Mouse (Mus musculus): ENCODE results near the gene Serpina3a. TPM values are rescaled to one million over a fixed set of nuclear protein-coding genes. Genes with fewer than 3 reads are reported as not detected.
"Not testable (repeated sequence)": the region's sequence is repeated elsewhere in the genome, so short reads cannot be mapped to it uniquely, and the experiment has no call there.

The Serpina3a gene
- not detected in 2 replicates for polyA plus RNA-seq (2015; fragmentation: Nextera tagmentation; extraction: Ambion mirVana)

DNA sequence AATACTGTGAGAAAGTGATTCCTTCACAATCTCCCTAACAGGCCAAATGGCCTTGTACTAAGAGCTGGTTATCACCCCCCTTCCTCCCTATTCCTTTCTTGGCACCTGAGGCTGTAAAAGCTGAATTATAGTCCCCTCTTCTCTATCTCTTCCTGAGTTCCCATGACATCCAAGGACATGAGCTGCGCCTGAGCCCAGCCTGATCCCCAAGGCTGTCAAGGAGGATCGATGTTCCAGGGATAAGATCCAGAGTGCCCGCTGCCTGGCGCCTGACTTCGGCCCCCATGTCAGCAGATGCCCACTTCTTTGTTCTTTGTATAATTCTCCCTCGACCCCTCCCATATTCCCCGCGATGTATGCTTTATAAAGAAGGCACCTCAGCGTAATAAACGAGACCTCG, at the start of gene Serpina3a:
TSS of gene Serpina3a (plus strand) at position 392 of the 400 bp plus-strand sequence.
- not testable (repeated sequence) for H3K9ac ChIP-seq (ENCODE audit: low read depth, low read length); H3K4me2 ChIP-seq (ENCODE audit: low read length); H3K36me3 ChIP-seq (ENCODE audit: control insufficient read depth, insufficient read depth, low read length); H3K9me3 ChIP-seq (replicated peaks; ENCODE audit: control insufficient read depth, low read length, poor library complexity, severe bottlenecking); H3K27ac ChIP-seq (ENCODE audit: low read length); H3K27me3 ChIP-seq (ENCODE audit: control insufficient read depth, insufficient read depth, low read depth, low read length); ATAC-seq; H3K4me1 ChIP-seq (ENCODE audit: control insufficient read depth, insufficient read depth, low read length); H3K4me3 ChIP-seq (ENCODE audit: low read depth, low read length)
- WGBS, result 93% methylated on average over 10 of the region's 11 CpGs

DNA sequence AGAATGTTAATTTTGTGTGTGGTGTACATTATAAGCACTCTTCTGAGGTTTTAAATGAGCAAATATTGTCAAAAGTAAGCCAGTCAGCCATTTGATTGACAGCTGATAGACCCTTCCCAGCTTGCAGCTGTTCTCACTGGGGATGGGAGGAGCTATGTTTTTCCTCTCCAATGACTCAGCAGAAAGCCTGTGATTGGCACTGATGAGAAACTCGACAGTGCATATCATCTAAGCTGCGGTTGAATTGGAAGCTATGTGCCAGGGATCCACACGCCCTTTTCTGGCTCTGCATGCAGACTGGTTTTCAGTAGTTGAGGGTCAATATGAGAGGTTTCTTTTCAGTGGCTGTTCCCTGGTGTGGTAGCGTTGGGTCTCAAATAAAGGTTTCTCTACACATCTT, 48.0 kb upstream of the Serpina3a start:
- Histone ChIP-seq H3K27ac (ENCODE audit: low read length) (no peak overlapping the region), H3K9me3 (replicated peaks; ENCODE audit: control insufficient read depth, low read length, poor library complexity, severe bottlenecking) (no peaks in the 10 kb centered on the region), H3K4me1 (ENCODE audit: control insufficient read depth, insufficient read depth, low read length) (no peaks in the 10 kb centered on the region), H3K36me3 (ENCODE audit: control insufficient read depth, insufficient read depth, low read length) (no peaks in the 10 kb centered on the region), H3K4me3 (ENCODE audit: low read depth, low read length) (no peak overlapping the region), H3K4me2 (ENCODE audit: low read length) (no peak overlapping the region), H3K27me3 (ENCODE audit: control insufficient read depth, insufficient read depth, low read depth, low read length) (no peaks in the 10 kb centered on the region), H3K9ac (ENCODE audit: low read depth, low read length) (no peak overlapping the region)
- 47% methylated on average over 4 of the region's 4 CpGs for WGBS
- no peak for ATAC-seq

DNA sequence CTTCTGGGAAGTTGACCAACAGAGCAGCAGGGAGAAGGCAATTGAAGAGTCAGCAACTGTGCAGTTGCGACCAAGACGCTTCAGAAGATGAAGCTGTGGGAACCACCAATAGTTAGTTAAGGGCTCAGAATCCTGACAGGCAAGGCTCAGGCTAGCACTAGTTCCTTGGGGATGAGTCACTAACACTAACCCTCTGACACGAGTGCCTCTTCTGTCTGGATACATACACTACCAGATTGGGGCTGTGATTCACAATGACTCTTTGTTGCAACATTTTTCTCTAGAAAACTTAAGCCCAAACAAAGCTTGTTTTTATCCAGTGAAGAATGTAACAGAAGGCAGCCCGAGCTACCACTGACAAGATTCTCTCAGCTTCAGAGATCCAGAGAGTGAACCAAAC, 47.5 kb upstream of the Serpina3a start:
- ATAC-seq, result no peak
- no peak overlapping the region for H3K4me3 ChIP-seq (ENCODE audit: low read depth, low read length)
- H3K27ac ChIP-seq (ENCODE audit: low read length), result no peak overlapping the region
- 81% methylated on average over 4 of the region's 4 CpGs for WGBS
- no peak overlapping the region for H3K4me2 ChIP-seq (ENCODE audit: low read length)
- no peak overlapping the region for H3K9ac ChIP-seq (ENCODE audit: low read depth, low read length)
- no peaks in the 10 kb centered on the region for H3K9me3 ChIP-seq (replicated peaks; ENCODE audit: control insufficient read depth, low read length, poor library complexity, severe bottlenecking)
- no peaks in the 10 kb centered on the region for H3K36me3 ChIP-seq (ENCODE audit: control insufficient read depth, insufficient read depth, low read length)
- H3K27me3 ChIP-seq (ENCODE audit: control insufficient read depth, insufficient read depth, low read depth, low read length), result no peaks in the 10 kb centered on the region
- H3K4me1 ChIP-seq (ENCODE audit: control insufficient read depth, insufficient read depth, low read length), result no peaks in the 10 kb centered on the region

DNA sequence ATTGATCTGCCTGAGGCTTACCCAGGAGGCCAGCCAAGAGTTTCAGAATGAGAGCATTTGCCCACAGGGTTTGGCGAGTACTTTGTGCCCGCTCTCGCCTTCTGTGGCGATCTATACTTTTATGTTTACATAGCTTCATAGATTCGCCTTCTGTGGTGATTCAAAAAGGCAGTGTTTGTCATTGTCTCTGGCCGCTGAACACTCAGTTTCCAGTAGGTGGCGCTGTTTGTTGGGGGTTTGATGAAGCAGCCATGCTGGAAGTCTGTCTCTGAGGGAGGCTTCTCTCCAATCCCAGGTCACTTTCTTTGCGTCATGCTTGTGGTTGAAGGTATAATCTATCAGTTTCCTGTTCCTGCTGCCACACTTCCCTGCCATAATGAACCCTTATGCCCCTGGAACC, 46.3 kb upstream of the Serpina3a start:
- no peak overlapping the region for H3K9ac ChIP-seq (ENCODE audit: low read depth, low read length)
- no peaks in the 10 kb centered on the region for H3K27me3 ChIP-seq (ENCODE audit: control insufficient read depth, insufficient read depth, low read depth, low read length)
- no peak overlapping the region for H3K27ac ChIP-seq (ENCODE audit: low read length)
- H3K4me2 ChIP-seq (ENCODE audit: low read length), result no peak overlapping the region
- no peak for ATAC-seq
- WGBS, result 19% methylated on average over 8 of the region's 8 CpGs
- no peak overlapping the region for H3K4me3 ChIP-seq (ENCODE audit: low read depth, low read length)
- H3K9me3 ChIP-seq (replicated peaks; ENCODE audit: control insufficient read depth, low read length, poor library complexity, severe bottlenecking), result no peaks in the 10 kb centered on the region
- H3K4me1 ChIP-seq (ENCODE audit: control insufficient read depth, insufficient read depth, low read length), result no peaks in the 10 kb centered on the region
- H3K36me3 ChIP-seq (ENCODE audit: control insufficient read depth, insufficient read depth, low read length), result no peaks in the 10 kb centered on the region

DNA sequence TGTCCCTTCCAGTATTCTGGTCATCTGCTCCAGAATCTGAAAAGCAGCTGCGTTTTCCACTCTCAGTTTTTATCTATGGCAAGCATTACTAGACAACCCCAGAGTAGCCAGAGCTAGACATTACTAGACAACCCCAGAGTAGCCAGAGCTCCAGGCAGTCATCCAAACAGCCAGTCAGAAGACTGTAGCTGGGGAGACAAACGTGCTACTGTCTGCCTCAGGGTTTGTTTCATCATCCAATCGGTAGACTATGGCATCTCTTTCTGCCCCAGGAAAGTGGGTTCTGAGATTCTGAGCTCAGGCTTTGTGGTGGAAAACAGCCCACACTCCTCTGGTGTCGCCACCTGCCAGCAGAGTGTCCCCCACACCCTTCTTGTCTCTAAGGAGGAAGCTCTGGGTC, 45.0 kb upstream of the Serpina3a start:
- no peaks in the 10 kb centered on the region for H3K4me1 ChIP-seq (ENCODE audit: control insufficient read depth, insufficient read depth, low read length)
- H3K27me3 ChIP-seq (ENCODE audit: control insufficient read depth, insufficient read depth, low read depth, low read length), result no peaks in the 10 kb centered on the region
- peak overlapping the region; percentile 28; the same call in 1 of the 2 replicates for H3K9ac ChIP-seq (ENCODE audit: low read depth, low read length)
- H3K9me3 ChIP-seq (replicated peaks; ENCODE audit: control insufficient read depth, low read length, poor library complexity, severe bottlenecking), result no peaks in the 10 kb centered on the region
- peak; percentile 76 for ATAC-seq
- WGBS, result 26% methylated on average over 4 of the region's 4 CpGs
- H3K27ac ChIP-seq (ENCODE audit: low read length), result peak overlapping the region; percentile 36; the same call in 1 of the 2 replicates
- H3K4me2 ChIP-seq (ENCODE audit: low read length), result peak overlapping the region; percentile 38
- H3K36me3 ChIP-seq (ENCODE audit: control insufficient read depth, insufficient read depth, low read length), result no peaks in the 10 kb centered on the region
- H3K4me3 ChIP-seq (ENCODE audit: low read depth, low read length), result peak overlapping the region; percentile 27

DNA sequence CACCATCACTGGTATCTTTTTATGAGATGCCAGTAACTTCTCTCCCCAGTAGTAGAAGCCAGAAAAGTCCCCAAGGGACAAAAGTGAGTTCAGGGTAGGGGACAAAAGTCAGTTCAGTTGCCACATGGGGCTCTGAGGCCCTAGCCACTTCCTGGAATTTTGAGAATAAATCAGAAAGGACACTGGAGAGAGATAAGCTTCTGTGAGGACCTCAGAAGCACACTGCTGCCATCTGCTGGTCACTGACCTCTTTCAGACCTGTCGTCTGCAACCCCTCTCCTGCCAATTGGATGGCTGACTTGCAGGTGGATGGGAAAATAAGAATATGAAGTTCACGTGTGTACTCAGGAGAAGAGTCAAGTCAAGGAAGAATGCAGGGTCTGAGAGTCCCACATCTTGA, 42.9 kb upstream of the Serpina3a start:
- Histone ChIP-seq H3K27me3 (ENCODE audit: control insufficient read depth, insufficient read depth, low read depth, low read length) (no peaks in the 10 kb centered on the region), H3K4me1 (ENCODE audit: control insufficient read depth, insufficient read depth, low read length) (no peaks in the 10 kb centered on the region), H3K9me3 (replicated peaks; ENCODE audit: control insufficient read depth, low read length, poor library complexity, severe bottlenecking) (no peaks in the 10 kb centered on the region), H3K4me3 (ENCODE audit: low read depth, low read length) (no peak overlapping the region), H3K27ac (ENCODE audit: low read length) (no peak overlapping the region), H3K36me3 (ENCODE audit: control insufficient read depth, insufficient read depth, low read length) (no peaks in the 10 kb centered on the region), H3K4me2 (ENCODE audit: low read length) (no peak overlapping the region), H3K9ac (ENCODE audit: low read depth, low read length) (no peak overlapping the region)
- 3% methylated on average over 2 of the region's 2 CpGs for WGBS
- peak; percentile 79 for ATAC-seq

DNA sequence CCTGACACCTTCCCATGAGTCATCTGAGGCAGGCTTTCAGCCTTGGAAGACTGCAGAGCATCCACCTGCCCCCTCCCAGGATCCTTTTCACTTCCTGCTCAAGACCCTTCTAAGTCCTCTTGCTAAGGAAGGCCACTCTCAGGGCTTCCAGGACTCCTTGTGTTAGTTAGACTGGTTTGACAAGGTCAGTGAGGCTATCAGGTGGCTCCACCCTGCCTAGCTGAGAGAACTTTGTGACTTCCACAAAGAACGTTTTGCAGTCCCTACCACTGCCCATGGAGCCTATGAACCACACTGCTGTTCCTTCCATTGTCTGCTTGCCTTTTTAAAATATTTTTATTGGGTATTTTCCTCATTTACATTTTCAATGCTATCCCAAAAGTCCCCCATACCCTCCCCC, 40.8 kb upstream of the Serpina3a start:
- H3K4me3 ChIP-seq (ENCODE audit: low read depth, low read length), result no peak overlapping the region

DNA sequence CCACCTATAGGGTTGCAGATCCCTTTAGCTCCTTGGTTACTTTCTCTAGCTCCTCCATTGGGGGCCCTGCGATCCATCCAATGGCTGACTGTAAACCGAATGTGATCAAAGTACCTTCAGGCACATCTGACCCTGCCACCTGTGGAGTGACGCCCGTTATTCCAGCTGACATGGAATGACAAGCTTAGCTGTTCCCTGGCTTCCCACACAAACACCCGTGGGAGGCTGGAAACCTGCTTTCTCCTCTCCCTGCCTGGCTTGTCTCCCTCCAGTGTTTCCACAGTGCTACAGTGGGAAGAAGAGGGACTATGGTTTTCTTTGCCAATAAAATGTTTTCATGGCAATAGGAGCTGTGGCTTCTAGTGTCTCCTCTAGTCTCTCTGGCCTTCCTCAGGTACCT, 40.2 kb upstream of the Serpina3a start:
- Histone ChIP-seq H3K4me1 (ENCODE audit: control insufficient read depth, insufficient read depth, low read length) (no peaks in the 10 kb centered on the region), H3K27me3 (ENCODE audit: control insufficient read depth, insufficient read depth, low read depth, low read length) (no peaks in the 10 kb centered on the region), H3K9me3 (replicated peaks; ENCODE audit: control insufficient read depth, low read length, poor library complexity, severe bottlenecking) (no peaks in the 10 kb centered on the region), H3K9ac (ENCODE audit: low read depth, low read length) (no peak overlapping the region), H3K36me3 (ENCODE audit: control insufficient read depth, insufficient read depth, low read length) (no peaks in the 10 kb centered on the region), H3K27ac (ENCODE audit: low read length) (no peak overlapping the region), H3K4me2 (ENCODE audit: low read length) (no peak overlapping the region), H3K4me3 (ENCODE audit: low read depth, low read length) (no peak overlapping the region)
- ATAC-seq, result no peak
- 63% methylated on average over 5 of the region's 5 CpGs for WGBS

More for the DNA sequence above, 40.8 kb upstream of the Serpina3a start:
- Histone ChIP-seq H3K9me3 (replicated peaks; ENCODE audit: control insufficient read depth, low read length, poor library complexity, severe bottlenecking) (no peaks in the 10 kb centered on the region), H3K9ac (ENCODE audit: low read depth, low read length) (no peak overlapping the region), H3K36me3 (ENCODE audit: control insufficient read depth, insufficient read depth, low read length) (no peaks in the 10 kb centered on the region), H3K27me3 (ENCODE audit: control insufficient read depth, insufficient read depth, low read depth, low read length) (no peaks in the 10 kb centered on the region), H3K4me2 (ENCODE audit: low read length) (no peak overlapping the region), H3K4me1 (ENCODE audit: control insufficient read depth, insufficient read depth, low read length) (no peaks in the 10 kb centered on the region), H3K27ac (ENCODE audit: low read length) (no peak overlapping the region)
- no peak for ATAC-seq
- 44% methylated on average over 1 of the region's 1 CpGs for WGBS

DNA sequence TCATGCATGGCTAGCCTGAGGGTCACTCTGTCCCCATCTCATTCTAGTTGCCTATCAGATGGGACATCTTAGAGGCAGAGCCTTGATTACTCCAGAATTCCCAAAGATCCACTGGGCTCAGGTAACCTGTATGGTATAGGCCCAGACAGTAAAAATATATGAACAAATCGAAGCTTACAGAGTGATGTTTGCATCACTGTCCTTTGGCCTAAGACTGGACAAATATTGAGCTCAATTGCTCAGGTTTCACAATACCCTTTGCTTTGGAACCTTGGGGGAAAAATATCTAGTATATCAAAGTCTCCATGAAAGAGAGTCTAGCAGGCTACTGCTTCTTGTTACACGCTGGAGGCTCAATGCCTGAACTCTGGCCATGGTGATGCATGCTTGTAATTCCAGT, 22.4 kb upstream of the Serpina3a start:
- WGBS, result 80% methylated on average over 2 of the region's 2 CpGs
- Histone ChIP-seq H3K36me3 (ENCODE audit: control insufficient read depth, insufficient read depth, low read length) (no peaks in the 10 kb centered on the region), H3K4me3 (ENCODE audit: low read depth, low read length) (no peak overlapping the region), H3K27ac (ENCODE audit: low read length) (no peak overlapping the region), H3K27me3 (ENCODE audit: control insufficient read depth, insufficient read depth, low read depth, low read length) (no peaks in the 10 kb centered on the region), H3K4me2 (ENCODE audit: low read length) (no peak overlapping the region), H3K4me1 (ENCODE audit: control insufficient read depth, insufficient read depth, low read length) (no peaks in the 10 kb centered on the region), H3K9me3 (replicated peaks; ENCODE audit: control insufficient read depth, low read length, poor library complexity, severe bottlenecking) (0 out of 2 replicates have a peak, but pooled peaks cover 5% of the 10 kb centered on the region), H3K9ac (ENCODE audit: low read depth, low read length) (no peak overlapping the region)
- ATAC-seq, result no peak
